Mouse (Mus musculus): Measurements from ENCODE around the gene Frmd4a.

The Frmd4a gene

GRCm38 (mm10) chr2:4562373-4562772, 544.9 kb downstream of the Frmd4a start:
- DNase-seq: no peak

DNA sequence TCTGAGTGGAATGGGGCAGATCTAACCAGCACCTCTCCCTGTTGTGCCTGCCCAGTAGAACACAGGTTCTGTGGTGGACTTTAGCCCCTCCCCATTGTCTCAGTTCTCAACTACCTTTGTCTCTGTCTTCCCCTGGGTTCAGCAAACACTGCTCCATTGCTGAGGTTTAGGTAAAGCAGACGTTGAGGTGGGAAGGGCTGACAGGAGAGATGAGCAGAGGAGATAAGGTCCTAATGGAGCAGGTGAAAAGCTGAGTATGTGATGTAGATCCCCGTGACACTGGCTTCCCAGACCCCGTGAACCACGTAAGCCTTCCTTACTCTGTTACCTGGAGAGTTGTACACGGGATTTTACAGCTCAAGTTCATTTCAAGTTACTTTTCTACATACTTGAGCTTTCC, 545.3 kb downstream of the Frmd4a start:
- no peak for DNase-seq

- no peak for DNase-seq
Observed at GRCm38 (mm10) chr2:4563322-4563721, 545.8 kb downstream of the Frmd4a start.

DNA sequence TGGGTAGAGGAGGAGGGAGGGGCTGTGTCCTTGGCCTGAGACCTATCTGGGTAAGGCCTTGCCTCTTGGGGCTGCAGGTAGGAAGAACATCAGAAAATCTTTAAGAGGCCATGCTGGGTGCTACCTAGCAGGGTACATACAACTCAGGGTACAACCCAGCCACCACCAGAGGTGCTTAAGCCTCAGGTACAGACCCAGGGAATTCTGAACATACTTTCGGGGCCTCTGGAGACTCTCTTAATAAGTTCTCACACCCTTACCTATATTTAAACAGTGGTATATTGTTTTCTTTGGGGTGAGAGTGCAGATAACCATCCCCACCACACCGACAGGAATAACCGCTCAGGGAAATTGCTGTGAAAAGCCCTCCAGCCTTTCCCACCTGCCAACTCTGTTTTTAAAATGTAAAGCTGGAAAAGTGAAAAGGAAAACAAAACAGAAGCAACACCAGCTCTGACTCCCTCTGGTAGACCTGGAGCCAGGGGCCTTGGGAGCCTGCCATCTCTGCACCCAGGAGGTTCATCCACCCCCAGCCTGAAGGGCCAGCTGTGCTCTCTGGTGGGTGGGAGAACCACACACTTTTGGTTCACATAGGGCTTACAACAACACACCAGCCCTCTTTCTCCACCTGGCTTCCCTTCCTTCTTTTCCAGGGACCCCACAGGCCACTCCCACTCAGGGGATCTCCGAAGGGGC, 548.9 kb downstream of the Frmd4a start:
- DNase-seq: no peak

GRCm38 (mm10) chr2:4566956-4567680, 549.6 kb downstream of the Frmd4a start:
- DNase-seq: no peak

DNA sequence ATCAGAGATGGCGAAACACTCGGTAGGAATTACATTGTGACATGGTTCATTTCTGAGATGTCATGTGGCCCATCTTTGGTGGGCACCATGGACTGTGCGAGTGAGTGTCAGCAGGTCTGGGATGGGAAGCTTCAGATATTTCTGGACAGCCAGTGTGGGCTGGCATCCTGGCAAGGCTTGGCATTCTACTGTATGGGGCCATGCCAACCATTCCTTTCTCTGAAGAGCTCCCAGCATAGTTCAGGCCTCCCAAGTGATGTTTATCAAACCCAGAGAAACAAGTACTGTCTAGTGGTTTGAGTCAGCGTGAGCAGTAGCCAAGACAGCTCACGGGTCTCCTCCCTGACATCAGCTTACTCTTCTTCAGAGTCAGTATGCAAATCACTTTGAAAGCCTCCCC, 551.5 kb downstream of the Frmd4a start:
- no peak for DNase-seq

DNA sequence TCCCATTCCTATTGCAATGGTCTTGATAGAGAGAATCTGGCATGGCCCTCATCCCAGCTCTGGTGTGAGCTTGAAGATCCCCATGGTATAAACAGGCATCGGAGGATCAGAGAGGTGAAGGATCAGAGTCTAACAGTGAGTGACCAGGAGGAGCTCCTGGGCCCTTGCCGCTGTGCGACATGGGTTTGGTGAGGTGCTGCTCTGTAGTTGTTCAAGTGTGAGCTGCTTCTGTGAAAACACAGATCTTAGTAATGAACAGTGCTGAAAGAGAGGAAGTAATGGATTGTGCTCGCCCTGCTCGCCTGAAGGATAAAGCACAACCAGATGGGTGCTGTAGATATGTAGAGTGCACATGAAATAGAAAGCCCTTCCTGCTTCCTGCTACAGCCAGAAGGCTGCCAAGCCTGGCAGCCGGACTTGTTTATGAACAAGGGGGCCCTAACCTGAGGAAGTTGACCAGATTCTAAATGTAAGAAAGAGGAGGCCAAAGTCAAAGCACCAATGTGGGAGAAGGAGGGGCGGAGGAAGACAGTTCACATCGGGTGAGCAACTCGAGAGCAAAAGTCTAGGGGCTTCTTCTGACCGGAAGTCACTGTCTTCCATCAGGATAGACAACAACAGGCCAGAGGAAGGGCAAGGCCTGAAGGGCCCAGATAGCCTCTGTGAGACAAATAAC, 552.8 kb downstream of the Frmd4a start:
- DNase-seq: no peak

DNA sequence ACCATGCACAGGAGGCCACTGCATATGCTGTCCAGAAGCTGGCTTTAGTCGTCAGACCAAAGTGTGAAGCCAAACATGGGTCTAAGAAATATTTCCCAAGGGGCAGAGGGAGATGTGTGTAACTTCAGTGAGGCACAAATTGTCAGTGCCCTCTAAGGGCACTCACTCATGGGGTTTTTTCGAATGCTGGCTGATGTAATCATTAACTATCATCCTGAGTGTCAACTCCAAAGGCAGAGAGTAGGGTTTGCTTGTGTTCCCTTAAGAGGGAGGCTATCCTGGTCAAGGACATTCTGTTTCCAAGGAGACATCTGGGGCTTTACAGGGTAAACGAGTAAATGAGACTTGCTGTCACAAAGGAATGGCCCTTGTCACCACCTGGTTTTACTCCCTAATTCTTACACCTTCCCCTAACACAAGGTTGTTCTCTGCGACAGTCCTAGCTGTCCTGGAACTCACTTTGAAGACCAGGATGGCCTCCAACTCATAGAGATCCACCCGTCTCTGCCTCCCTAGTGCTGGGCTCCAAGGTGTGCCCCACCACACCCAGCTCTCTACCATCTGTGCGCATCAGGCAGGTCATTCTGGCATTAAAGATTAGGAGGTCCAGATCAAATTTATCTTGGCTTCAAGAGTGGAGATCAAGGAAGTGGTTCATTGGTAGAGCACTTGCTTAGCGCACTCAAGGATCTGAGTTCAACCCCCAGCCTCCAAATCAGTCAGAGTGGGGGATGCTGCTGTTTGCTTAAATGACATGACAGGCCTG, 555.2 kb downstream of the Frmd4a start:
- no peak for DNase-seq

GRCm38 (mm10) chr2:4573386-4573785, 555.9 kb downstream of the Frmd4a start:
- DNase-seq: no peak

DNA sequence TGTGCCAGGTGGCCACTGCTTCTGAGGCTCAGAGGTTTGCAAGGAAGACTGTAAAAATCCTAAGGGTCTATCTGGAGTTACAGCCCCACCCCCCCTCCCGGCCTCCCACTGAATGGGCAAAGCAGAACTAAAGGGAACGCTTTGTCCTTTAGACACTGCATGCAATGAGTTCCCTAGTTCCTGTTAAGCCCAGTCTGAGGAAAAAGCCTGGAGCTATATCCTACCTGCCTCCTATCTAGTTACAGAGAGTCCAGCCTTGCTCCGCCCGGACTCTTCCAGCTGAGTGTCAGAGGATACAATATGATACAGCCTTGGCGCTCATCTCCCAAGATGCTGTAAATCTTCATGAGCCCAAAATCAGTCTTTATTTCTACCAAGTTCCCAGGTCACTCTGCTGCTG, 556.7 kb downstream of the Frmd4a start:
- DNase-seq: no peak

DNA sequence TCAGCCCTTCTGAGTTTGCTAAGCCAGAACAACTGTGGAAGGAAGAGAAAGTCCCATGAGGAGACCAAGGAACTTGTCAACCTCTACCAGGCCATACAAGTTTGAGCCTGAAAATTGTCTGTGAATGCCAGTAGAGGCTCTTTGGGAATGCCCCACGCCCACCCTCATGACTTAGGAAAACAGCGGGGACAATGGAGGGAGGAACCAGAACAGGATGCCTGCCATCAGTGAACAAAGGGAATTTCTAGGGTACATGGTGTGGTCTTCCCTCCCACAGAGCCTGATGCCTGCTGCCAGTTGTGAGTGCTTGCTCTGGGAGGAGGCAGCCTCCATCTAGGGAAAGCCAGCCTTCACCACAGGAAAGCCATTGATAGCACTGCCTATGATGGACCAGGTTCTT, 557.6 kb downstream of the Frmd4a start:
- no peak for DNase-seq

GRCm38 (mm10) chr2:4575975-4576374, 558.5 kb downstream of the Frmd4a start:
- no peak for DNase-seq

DNA sequence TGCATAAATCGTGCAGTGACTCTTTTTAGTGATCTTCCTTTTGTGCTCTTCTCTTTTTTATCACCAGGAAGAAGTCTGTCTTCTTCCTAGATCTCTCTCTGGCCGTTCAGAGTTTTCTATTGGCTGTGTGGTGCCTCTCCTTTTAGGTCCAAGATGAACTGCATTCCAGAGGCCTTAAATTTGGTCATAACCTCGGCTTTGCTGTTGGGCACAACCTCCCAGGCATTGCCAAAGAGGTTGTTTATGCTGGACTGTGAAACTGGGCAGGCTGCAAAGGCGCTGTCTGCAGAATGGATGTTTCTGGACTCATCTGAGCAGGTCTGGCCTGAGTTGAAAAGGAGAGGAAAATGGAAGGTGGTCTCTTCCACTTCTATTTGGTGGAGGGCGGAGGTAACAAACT, 560.8 kb downstream of the Frmd4a start:
- no peak for DNase-seq

GRCm38 (mm10) chr2:4579357-4580068, 562.0 kb downstream of the Frmd4a start:
- no peak for DNase-seq

- DNase-seq: no peak
Observed at GRCm38 (mm10) chr2:4580666-4581065, 563.1 kb downstream of the Frmd4a start.

DNA sequence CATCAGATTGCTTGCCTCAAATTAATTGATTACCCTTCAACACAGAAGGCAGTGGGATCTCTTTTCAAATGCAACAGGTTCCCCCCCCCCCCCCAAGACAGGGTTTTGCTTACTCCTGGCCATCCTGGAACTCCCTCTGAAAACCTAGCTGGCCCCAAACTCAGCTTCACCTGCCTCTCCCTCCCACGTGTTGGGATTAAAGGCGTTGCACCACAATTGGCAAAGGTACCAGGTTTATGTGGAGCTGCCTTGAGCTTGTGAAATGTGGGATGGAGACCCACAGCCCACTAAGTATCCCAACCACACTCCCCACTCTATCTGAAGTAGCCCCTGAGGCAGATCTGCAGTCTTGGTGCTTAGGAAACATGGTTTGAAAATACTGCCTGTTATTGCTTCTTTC, 565.4 kb downstream of the Frmd4a start:
- DNase-seq: no peak

GRCm38 (mm10) chr2:4584252-4584651, 566.7 kb downstream of the Frmd4a start:
- DNase-seq: no peak

- no peak for DNase-seq
Observed at GRCm38 (mm10) chr2:4586245-4586644, 568.7 kb downstream of the Frmd4a start.

DNA sequence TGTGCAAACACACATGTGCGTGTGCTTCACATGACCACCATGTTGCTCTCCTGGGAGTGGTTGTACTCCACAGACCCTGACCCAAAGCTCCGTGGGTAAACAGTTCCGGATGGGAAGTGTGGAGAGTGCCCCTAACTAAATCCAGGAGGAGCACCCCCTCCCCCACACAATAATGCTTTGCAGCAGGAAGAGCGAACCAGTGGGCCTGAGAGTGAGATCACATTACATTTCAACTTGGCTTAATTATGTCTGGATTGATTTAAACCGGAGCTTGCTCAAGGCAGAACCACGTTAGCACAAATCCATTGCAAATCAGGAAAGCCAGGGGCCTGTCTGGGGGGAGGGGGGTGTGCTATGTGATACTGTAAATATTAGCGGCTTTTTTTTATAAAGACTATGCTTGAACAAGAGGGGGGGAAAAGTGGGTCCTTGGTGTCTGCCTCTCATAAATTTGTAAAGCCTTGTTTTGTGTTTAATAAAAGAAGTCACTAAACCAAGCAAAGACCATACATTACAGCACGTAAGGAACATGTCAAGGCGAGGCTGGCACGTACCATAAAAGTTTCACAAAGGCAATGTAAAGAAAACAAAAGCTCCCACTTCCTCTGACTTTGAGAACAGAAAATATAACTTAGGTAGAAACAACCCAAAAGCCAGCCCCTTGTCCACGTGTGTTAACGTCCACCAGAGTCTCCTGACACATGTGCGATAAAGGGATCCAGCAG, 570.3 kb downstream of the Frmd4a start:
- DNase-seq: no peak

DNA sequence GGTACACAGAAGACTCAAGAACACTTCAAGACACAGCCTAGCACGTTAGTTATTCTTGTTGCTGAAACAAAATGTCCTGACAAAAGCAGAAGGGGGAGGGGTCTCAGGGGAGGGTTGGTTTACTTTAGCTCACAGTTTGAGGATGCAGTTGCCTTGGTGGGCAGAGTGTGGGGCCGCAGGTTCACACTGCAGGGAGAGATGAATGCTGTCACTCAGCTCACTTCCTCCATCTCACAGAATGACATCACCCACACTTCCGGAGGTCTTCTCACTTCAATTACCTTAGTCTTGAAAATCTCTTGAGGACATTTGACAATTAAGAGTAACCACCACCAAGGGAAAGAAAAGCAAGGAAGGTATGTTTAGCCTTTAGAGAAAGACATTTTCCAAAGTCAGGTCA, 574.1 kb downstream of the Frmd4a start:
- no peak for DNase-seq

- no peak for DNase-seq
Observed at GRCm38 (mm10) chr2:4592666-4593065, 575.1 kb downstream of the Frmd4a start.

DNA sequence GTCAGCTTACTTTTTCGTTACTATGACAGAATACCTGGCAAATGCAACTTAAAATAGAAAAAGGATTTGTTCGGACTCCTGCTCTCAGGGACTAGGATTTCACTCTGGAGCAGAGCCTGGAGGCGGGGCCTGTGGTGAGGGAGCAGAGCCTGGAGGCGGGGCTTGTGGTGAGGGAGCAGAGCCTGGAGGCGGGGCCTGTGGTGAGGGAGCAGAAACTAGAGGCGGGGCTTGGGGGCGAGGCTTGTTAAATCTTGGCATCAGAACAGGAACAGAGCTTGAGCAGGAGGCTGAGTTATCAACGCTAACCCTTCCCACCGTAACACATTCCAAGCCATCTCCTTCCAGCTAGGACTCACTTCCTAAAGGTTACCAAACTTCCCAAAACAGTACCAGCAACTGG, 575.9 kb downstream of the Frmd4a start:
- no peak for DNase-seq

All from right cerebral cortex, adult 18-20 months (tissue).